Mouse (Mus musculus) bone marrow macrophage, adult 2 months (primary cell): ENCODE data around the gene Peli2.

Experiments used
- CTCF ChIP-seq: IDR thresholded peaks from 2 replicates; pipeline ENCODE4 v1.5.1; 2012; ENCODE audit warnings: low read depth, mild to moderate bottlenecking, low read length, moderate library complexity
- POLR2A ChIP-seq: IDR thresholded peaks from 2 replicates; pipeline ENCODE4 v1.6.1; 2012; ENCODE audit warnings: mild to moderate bottlenecking, low read depth, low read length, borderline replicate concordance

DNA sequence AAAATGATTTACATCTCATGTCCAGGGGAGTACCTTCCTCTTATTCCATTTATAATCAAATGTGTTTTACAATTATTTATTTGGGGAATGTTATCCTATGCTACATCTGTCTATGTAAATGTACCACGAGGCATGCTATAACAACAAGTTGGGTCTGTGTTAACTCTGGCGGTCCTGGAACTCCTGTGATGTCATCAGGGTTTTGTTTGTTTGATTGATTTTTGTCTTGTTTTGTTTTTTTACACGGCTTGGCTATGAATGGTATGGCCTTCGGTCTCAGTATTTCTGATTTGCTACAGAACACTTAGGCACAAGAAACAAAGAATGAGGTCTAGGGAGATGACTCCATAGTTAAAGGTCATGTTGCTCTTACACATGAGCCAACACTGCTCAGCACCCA is 48.5 kb upstream of the Peli2 start:
- TF ChIP-seq CTCF = no peak
- no peak for TF ChIP-seq POLR2A
